Mouse (Mus musculus): ENCODE measurements around the gene Gm28308. TPM values are rescaled to one million over a fixed set of nuclear protein-coding genes. Genes with fewer than 3 reads are reported as not detected.
A peak's percentile ranks its signal among the peaks of the same experiment; 100 is the strongest.

Gm28308 gene
- polyA plus RNA-seq, 1 experiment from 2014 or later = not detected

GRCm38 (mm10) chr6:52177806-52178205 lies 35.3 kb downstream of the Gm28308 start:
- Histone ChIP-seq H3K9me3 (replicated peaks; ENCODE audit: control insufficient read depth, low read length) (no peaks in the 10 kb centered on the region), H3K4me1 (ENCODE audit: control insufficient read depth, insufficient read depth, low read length) (no peaks in the 10 kb centered on the region), H3K36me3 (ENCODE audit: control insufficient read depth, insufficient read depth) (no peaks in the 10 kb centered on the region), H3K27ac (ENCODE audit: low read length) (no peak overlapping the region), H3K27me3 (ENCODE audit: control insufficient read depth, insufficient read depth, low read length) (peaks cover 93% of the 10 kb centered on the region), H3K4me2 (ENCODE audit: low read depth, low read length) (peak overlapping the region; percentile 48), H3K4me3 (ENCODE audit: low read length) (peak overlapping the region; percentile 49), H3K9ac (ENCODE audit: low read length) (peak overlapping the region; percentile 49)
- WGBS = 5% methylated on average over 9 of the region's 9 CpGs
- ATAC-seq (replicated peaks; ENCODE audit: extremely low read depth, insufficient read depth, low FRiP score) = no peak

DNA sequence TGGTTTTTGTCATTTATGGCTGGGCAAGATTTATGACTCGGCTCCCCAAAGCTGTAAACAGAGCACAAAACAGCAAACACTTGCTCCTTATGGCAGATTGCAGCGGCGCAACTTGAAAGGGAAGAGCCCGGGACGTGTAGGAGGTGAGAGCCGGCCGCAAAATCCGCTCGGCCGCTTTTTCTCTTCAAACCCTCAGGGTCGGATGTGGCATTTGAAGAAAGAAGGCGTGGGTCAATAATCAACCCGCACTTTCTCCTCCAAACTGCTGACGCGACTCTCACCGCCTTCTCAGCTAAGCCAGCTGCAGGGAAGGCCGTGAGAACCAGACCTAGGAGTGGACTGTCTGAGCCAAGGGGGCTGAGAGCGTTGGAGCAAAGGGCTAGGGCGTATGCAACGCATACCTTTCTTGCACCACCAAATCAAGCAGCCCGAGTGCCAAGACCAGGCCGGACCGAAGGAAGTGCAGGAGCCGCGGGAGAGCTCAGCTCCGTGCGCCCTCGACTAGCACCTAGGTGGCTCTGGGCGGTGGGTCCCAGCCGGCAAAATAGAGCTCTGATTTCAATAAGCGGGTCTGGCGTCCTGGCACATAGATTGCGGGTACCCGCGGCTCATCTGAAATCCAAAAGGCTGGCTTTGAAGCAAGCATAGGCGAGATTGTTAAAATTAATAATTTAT lies 35.9 kb downstream of the Gm28308 start, which contains the start of gene 5730596B20Rik:
5730596B20Rik (plus strand) TSS at position 438 of the 675 bp plus-strand sequence.
- Histone ChIP-seq H3K9me3 (replicated peaks; ENCODE audit: control insufficient read depth, low read length) (no peaks in the 10 kb centered on the region), H3K4me2 (ENCODE audit: low read depth, low read length) (peak within 1 kb of the TSS; percentile 48), H3K9ac (ENCODE audit: low read length) (peak within 1 kb of the TSS; percentile 61), H3K27ac (ENCODE audit: low read length) (peak within 1 kb of the TSS; percentile 41), H3K36me3 (ENCODE audit: control insufficient read depth, insufficient read depth) (no peaks in the 10 kb centered on the region), H3K4me1 (ENCODE audit: control insufficient read depth, insufficient read depth, low read length) (0 out of 2 replicates have a peak, but pooled peaks cover 2% of the 10 kb centered on the region), H3K27me3 (ENCODE audit: control insufficient read depth, insufficient read depth, low read length) (peaks cover 93% of the 10 kb centered on the region), H3K4me3 (ENCODE audit: low read length) (peak within 1 kb of the TSS; percentile 49)
- no peak for ATAC-seq (replicated peaks; ENCODE audit: extremely low read depth, insufficient read depth, low FRiP score)
- WGBS = 2% methylated on average over 36 of the region's 36 CpGs

DNA sequence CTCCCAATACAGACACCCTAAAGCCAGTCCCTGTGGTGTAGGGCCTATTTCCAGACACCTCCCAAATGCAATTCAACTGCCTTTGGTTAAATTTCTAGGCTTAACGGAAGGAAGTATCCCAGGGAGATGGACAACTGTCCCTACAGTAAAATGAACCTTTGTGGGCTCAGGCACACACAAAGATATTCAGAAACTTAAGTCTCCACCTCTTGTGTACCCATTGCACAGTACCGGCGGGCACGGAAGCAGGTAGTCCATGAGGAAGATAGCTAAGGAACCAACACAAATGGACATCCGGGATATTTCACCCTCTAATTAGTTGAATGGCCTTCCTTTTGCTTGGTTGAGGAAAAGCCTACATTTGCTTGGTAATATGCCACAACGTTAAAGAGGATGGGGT lies 36.7 kb downstream of the Gm28308 start:
- Histone ChIP-seq H3K27ac (ENCODE audit: low read length) (peak overlapping the region; percentile 40), H3K27me3 (ENCODE audit: control insufficient read depth, insufficient read depth, low read length) (peaks cover 93% of the 10 kb centered on the region), H3K9ac (ENCODE audit: low read length) (peak overlapping the region; percentile 61; the same call in 1 of the 2 replicates), H3K9me3 (replicated peaks; ENCODE audit: control insufficient read depth, low read length) (no peaks in the 10 kb centered on the region), H3K4me1 (ENCODE audit: control insufficient read depth, insufficient read depth, low read length) (peaks cover 2% of the 10 kb centered on the region; the same call in 1 of the 2 replicates), H3K4me2 (ENCODE audit: low read depth, low read length) (peak overlapping the region; percentile 48), H3K4me3 (ENCODE audit: low read length) (peak overlapping the region; percentile 49), H3K36me3 (ENCODE audit: control insufficient read depth, insufficient read depth) (no peaks in the 10 kb centered on the region)
- 1% methylated on average over 6 of the region's 6 CpGs for WGBS
- no peak for ATAC-seq (replicated peaks; ENCODE audit: extremely low read depth, insufficient read depth, low FRiP score)

DNA sequence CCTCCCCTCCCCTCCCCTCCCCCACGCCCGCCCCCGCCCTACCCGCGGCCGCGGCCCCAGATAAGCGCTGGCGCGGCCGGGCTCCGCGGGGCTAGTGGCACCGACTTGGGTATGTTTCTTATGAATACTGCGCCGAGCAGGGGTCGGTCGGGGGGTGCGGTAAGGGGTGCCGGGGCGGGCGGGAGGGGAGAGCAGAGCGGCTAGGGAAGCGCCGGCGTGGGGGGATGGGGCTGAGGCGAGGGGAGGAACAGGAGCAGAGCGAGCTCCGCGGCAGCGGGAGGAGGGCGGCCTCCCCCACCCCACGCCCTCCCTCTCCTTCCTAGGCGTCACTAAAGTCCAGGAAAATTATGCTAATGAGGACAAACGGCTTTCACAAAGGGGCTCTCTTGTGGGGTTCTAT lies 37.3 kb downstream of the Gm28308 start:
- H3K36me3 ChIP-seq (ENCODE audit: control insufficient read depth, insufficient read depth) = no peaks in the 10 kb centered on the region
- peaks cover 93% of the 10 kb centered on the region for H3K27me3 ChIP-seq (ENCODE audit: control insufficient read depth, insufficient read depth, low read length)
- under 1% methylated on average over 25 of the region's 35 CpGs for WGBS
- peak overlapping the region; percentile 61 for H3K9ac ChIP-seq (ENCODE audit: low read length)
- peak overlapping the region; percentile 48 for H3K4me2 ChIP-seq (ENCODE audit: low read depth, low read length)
- no peak for ATAC-seq (replicated peaks; ENCODE audit: extremely low read depth, insufficient read depth, low FRiP score)
- peak overlapping the region; percentile 40 for H3K27ac ChIP-seq (ENCODE audit: low read length)
- peaks cover 2% of the 10 kb centered on the region; the same call in 1 of the 2 replicates for H3K4me1 ChIP-seq (ENCODE audit: control insufficient read depth, insufficient read depth, low read length)
- no peaks in the 10 kb centered on the region for H3K9me3 ChIP-seq (replicated peaks; ENCODE audit: control insufficient read depth, low read length)
- peak overlapping the region; percentile 49 for H3K4me3 ChIP-seq (ENCODE audit: low read length)

- ATAC-seq (replicated peaks; ENCODE audit: extremely low read depth, insufficient read depth, low FRiP score) = no peak
- H3K27me3 ChIP-seq (ENCODE audit: control insufficient read depth, insufficient read depth, low read length) = peaks cover 93% of the 10 kb centered on the region
- H3K36me3 ChIP-seq (ENCODE audit: control insufficient read depth, insufficient read depth) = no peaks in the 10 kb centered on the region
- H3K4me1 ChIP-seq (ENCODE audit: control insufficient read depth, insufficient read depth, low read length) = peaks cover 2% of the 10 kb centered on the region; the same call in 1 of the 2 replicates
- H3K27ac ChIP-seq (ENCODE audit: low read length) = peak overlapping the region; percentile 40
- peak overlapping the region; percentile 16 for H3K4me2 ChIP-seq (ENCODE audit: low read depth, low read length)
- H3K9ac ChIP-seq (ENCODE audit: low read length) = peak overlapping the region; percentile 61
- 2% methylated on average over 32 of the region's 41 CpGs for WGBS
- H3K9me3 ChIP-seq (replicated peaks; ENCODE audit: control insufficient read depth, low read length) = no peaks in the 10 kb centered on the region
- H3K4me3 ChIP-seq (ENCODE audit: low read length) = peak overlapping the region; percentile 49
Measured at GRCm38 (mm10) chr6:52174968-52175751, 38.0 kb downstream of the Gm28308 start.

GRCm38 (mm10) chr6:52173648-52174047 lies 39.5 kb downstream of the Gm28308 start:
- H3K36me3 ChIP-seq (ENCODE audit: control insufficient read depth, insufficient read depth) = no peaks in the 10 kb centered on the region
- no peak overlapping the region for H3K9ac ChIP-seq (ENCODE audit: low read length)
- H3K27me3 ChIP-seq (ENCODE audit: control insufficient read depth, insufficient read depth, low read length) = peaks cover 90% of the 10 kb centered on the region
- H3K27ac ChIP-seq (ENCODE audit: low read length) = no peak overlapping the region
- peaks cover 2% of the 10 kb centered on the region; the same call in 1 of the 2 replicates for H3K4me1 ChIP-seq (ENCODE audit: control insufficient read depth, insufficient read depth, low read length)
- no peaks in the 10 kb centered on the region for H3K9me3 ChIP-seq (replicated peaks; ENCODE audit: control insufficient read depth, low read length)
- H3K4me3 ChIP-seq (ENCODE audit: low read length) = peak overlapping the region; percentile 35
- no peak for ATAC-seq (replicated peaks; ENCODE audit: extremely low read depth, insufficient read depth, low FRiP score)
- 11% methylated on average over 4 of the region's 4 CpGs for WGBS
- H3K4me2 ChIP-seq (ENCODE audit: low read depth, low read length) = peak overlapping the region; percentile 51

DNA sequence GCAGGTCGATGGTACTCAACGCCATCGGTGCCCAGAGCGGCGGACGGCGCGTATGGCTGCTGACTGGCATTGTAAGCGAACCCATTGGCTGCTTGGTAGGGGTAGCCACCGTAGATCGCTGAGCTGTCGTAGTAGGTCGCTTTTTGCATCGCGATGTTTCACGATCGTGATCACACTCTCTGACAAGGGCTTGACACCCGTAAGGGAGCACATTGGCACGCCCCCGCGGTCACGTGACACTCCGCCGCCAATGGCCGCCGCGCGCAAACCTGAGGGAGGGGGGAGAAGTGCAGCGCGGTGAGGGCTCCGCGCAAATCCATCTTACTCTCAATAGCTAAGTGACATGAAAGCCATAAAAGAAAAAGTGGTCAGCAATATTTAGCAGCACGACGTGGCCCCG lies 40.6 kb downstream of the Gm28308 start:
- peaks cover 2% of the 10 kb centered on the region; the same call in 1 of the 2 replicates for H3K4me1 ChIP-seq (ENCODE audit: control insufficient read depth, insufficient read depth, low read length)
- peaks cover 92% of the 10 kb centered on the region for H3K27me3 ChIP-seq (ENCODE audit: control insufficient read depth, insufficient read depth, low read length)
- no peak overlapping the region for H3K9ac ChIP-seq (ENCODE audit: low read length)
- H3K4me3 ChIP-seq (ENCODE audit: low read length) = peak overlapping the region; percentile 35
- ATAC-seq (replicated peaks; ENCODE audit: extremely low read depth, insufficient read depth, low FRiP score) = peak; percentile 52
- H3K36me3 ChIP-seq (ENCODE audit: control insufficient read depth, insufficient read depth) = no peaks in the 10 kb centered on the region
- H3K9me3 ChIP-seq (replicated peaks; ENCODE audit: control insufficient read depth, low read length) = no peaks in the 10 kb centered on the region
- 2% methylated on average over 35 of the region's 35 CpGs for WGBS
- H3K27ac ChIP-seq (ENCODE audit: low read length) = peak overlapping the region; percentile 39
- H3K4me2 ChIP-seq (ENCODE audit: low read depth, low read length) = peak overlapping the region; percentile 51

GRCm38 (mm10) chr6:52171938-52172337 lies 41.2 kb downstream of the Gm28308 start:
- Histone ChIP-seq H3K9me3 (replicated peaks; ENCODE audit: control insufficient read depth, low read length) (no peaks in the 10 kb centered on the region), H3K4me2 (ENCODE audit: low read depth, low read length) (peak overlapping the region; percentile 51), H3K27ac (ENCODE audit: low read length) (peak overlapping the region; percentile 39; the same call in 1 of the 2 replicates), H3K4me1 (ENCODE audit: control insufficient read depth, insufficient read depth, low read length) (peaks cover 2% of the 10 kb centered on the region; the same call in 1 of the 2 replicates), H3K36me3 (ENCODE audit: control insufficient read depth, insufficient read depth) (no peaks in the 10 kb centered on the region), H3K9ac (ENCODE audit: low read length) (no peak overlapping the region), H3K4me3 (ENCODE audit: low read length) (peak overlapping the region; percentile 35; the same call in 1 of the 2 replicates), H3K27me3 (ENCODE audit: control insufficient read depth, insufficient read depth, low read length) (peaks cover 90% of the 10 kb centered on the region)
- no peak for ATAC-seq (replicated peaks; ENCODE audit: extremely low read depth, insufficient read depth, low FRiP score)
- WGBS = 16% methylated on average over 7 of the region's 7 CpGs

Measured in heart, embryonic 16.5 days (tissue).